Mouse (Mus musculus): ENCODE results near the gene Serpina1f. TPM values are rescaled to one million over a fixed set of nuclear protein-coding genes. Genes with fewer than 3 reads are reported as not detected.
"Not testable (repeated sequence)": the region's sequence is repeated elsewhere in the genome, so short reads cannot be mapped to it uniquely, and the experiment has no call there.

Serpina1f gene
- polyA plus RNA-seq (2014; fragmentation: Nextera tagmentation; extraction: Ambion mirVana): not detected in 2 replicates

DNA sequence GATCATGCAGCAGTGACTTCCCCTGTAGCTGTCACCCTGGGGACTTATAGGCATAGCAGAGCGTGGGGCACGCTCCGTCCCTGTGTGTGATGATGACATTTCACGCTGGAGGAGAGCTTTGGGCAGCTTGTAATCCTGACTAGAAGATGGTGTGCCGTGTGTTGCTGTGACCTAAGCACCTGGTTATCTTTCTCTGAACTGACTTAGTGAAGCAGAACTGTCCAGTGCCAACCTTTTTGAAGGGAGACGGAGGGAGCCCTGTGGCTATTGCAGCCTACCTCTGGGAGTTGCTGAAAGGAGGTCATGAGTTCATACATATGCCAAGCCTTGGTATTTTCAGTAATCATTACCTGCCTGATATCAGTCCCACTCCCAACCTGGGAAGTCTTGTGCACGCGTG, at the start of gene Serpina1f:
TSS of gene Serpina1f (minus strand) at position 101 of the 400 bp plus-strand sequence.
- no peaks in the 10 kb centered on the region for H3K36me3 ChIP-seq (ENCODE audit: control insufficient read depth, insufficient read depth, low read length)
- H3K4me1 ChIP-seq (ENCODE audit: control insufficient read depth, insufficient read depth, low read length): no peaks in the 10 kb centered on the region
- H3K4me2 ChIP-seq (ENCODE audit: low read depth, low read length): no peak within 1 kb of the TSS
- DNase-seq (ENCODE audit: low spot score) (no peak), ATAC-seq (ENCODE audit: low read depth) (no peak)
- no peak within 1 kb of the TSS for H3K9ac ChIP-seq (ENCODE audit: low read depth, low read length)
- no peaks in the 10 kb centered on the region for H3K27me3 ChIP-seq (replicated peaks; ENCODE audit: control insufficient read depth, insufficient read depth, low read length)
- WGBS: 85% methylated on average over 8 of the region's 8 CpGs
- H3K9me3 ChIP-seq (ENCODE audit: control insufficient read depth, low read length): no peaks in the 10 kb centered on the region
- H3K4me3 ChIP-seq (ENCODE audit: low read depth, low read length): no peak within 1 kb of the TSS
- no peak within 1 kb of the TSS for H3K27ac ChIP-seq (replicated peaks; ENCODE audit: low read depth, low read length)

DNA sequence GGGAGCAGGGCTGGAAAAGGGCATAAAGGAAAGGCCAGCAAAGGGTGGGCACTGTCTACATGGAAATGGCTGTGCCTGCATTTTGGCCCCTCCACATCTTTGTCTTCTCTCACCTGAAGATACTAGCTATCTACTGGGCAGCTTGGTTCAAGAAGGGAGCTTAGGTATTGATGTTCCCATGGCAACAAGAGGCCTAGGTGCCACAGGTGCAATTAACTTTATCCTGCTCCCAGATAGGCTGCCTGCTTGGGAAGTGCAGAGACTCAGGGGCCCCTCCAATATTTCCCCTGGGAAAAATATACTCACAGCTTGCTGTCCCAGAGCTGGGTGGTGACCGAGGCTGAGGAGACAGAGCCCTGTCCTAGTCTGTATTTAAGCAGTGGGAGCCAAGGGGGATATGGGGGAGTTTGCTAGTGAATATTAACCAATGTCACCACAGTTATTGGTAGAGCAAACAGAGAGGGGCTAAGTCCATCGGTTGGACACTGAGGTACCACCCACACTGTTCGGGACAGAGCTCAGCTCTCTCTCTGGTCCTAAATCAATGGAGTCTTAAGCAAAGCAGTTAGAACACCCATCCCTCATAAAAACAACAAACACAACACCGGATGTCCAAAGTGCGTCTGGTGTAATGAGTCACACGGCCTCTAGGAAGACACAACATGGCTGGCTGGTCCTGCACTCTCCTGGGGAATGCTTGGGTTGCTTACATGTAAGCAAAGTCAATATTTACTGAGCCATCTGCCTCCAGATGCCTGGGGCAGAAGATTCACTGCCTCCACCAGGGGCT, 42.7 kb upstream of the Serpina1f start:
- H3K4me2 ChIP-seq (ENCODE audit: low read depth, low read length); H3K9ac ChIP-seq (ENCODE audit: low read depth, low read length); H3K27me3 ChIP-seq (replicated peaks; ENCODE audit: control insufficient read depth, insufficient read depth, low read length); ATAC-seq (ENCODE audit: low read depth); H3K27ac ChIP-seq (replicated peaks; ENCODE audit: low read depth, low read length); H3K4me1 ChIP-seq (ENCODE audit: control insufficient read depth, insufficient read depth, low read length); H3K9me3 ChIP-seq (ENCODE audit: control insufficient read depth, low read length); H3K4me3 ChIP-seq (ENCODE audit: low read depth, low read length); DNase-seq (ENCODE audit: low spot score); H3K36me3 ChIP-seq (ENCODE audit: control insufficient read depth, insufficient read depth, low read length): not testable (repeated sequence)
- WGBS: 90% methylated on average over 5 of the region's 6 CpGs

DNA sequence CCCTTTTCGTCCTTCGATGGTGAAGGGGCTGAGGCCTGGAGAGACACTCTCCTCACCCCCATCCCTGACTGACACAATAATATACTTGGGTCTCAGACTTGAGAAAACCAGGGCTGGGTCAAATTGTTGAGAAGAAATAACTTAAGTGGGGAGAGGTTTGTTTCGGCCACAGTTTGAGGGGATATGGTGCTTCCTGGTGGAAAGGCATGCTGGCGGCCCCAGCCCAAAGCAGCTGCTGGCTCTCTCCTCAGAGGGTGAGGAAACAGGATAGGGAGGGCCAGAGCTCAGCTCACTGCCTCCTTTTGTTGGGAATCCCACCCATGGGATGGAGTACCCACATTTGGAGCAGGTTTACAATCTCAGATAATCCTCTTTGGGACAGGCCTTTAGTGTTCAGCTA, 40.2 kb upstream of the Serpina1f start:
- DNase-seq (ENCODE audit: low spot score); ATAC-seq (ENCODE audit: low read depth); H3K9me3 ChIP-seq (ENCODE audit: control insufficient read depth, low read length); H3K4me2 ChIP-seq (ENCODE audit: low read depth, low read length); H3K27me3 ChIP-seq (replicated peaks; ENCODE audit: control insufficient read depth, insufficient read depth, low read length); H3K9ac ChIP-seq (ENCODE audit: low read depth, low read length); H3K4me3 ChIP-seq (ENCODE audit: low read depth, low read length); H3K27ac ChIP-seq (replicated peaks; ENCODE audit: low read depth, low read length); H3K36me3 ChIP-seq (ENCODE audit: control insufficient read depth, insufficient read depth, low read length); H3K4me1 ChIP-seq (ENCODE audit: control insufficient read depth, insufficient read depth, low read length): not testable (repeated sequence)
- 80% methylated on average over 4 of the region's 4 CpGs for WGBS

DNA sequence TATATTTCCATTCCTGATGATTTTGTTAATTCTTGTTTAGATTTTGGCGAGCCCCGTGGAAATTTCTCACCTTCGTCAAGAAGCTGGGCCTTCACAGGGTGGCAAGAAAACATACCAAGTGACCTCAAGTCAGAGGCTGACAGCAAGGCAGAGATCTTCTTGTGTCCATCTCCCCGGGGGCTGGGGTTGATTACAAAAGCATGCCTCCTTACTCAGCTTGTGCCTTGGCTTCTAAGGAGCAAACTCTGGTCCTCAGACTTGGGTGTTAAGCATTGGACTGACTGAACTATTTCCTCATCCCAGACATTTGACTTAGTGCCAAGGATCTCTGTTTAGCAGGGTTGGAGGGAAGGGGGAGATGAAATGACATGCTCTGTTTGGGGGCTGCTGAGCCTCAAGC, 39.8 kb upstream of the Serpina1f start:
- H3K9ac ChIP-seq (ENCODE audit: low read depth, low read length); H3K4me1 ChIP-seq (ENCODE audit: control insufficient read depth, insufficient read depth, low read length); H3K27me3 ChIP-seq (replicated peaks; ENCODE audit: control insufficient read depth, insufficient read depth, low read length); H3K36me3 ChIP-seq (ENCODE audit: control insufficient read depth, insufficient read depth, low read length); ATAC-seq (ENCODE audit: low read depth); H3K9me3 ChIP-seq (ENCODE audit: control insufficient read depth, low read length); H3K27ac ChIP-seq (replicated peaks; ENCODE audit: low read depth, low read length); DNase-seq (ENCODE audit: low spot score); H3K4me2 ChIP-seq (ENCODE audit: low read depth, low read length); H3K4me3 ChIP-seq (ENCODE audit: low read depth, low read length): not testable (repeated sequence)
- 87% methylated on average over 4 of the region's 4 CpGs for WGBS

DNA sequence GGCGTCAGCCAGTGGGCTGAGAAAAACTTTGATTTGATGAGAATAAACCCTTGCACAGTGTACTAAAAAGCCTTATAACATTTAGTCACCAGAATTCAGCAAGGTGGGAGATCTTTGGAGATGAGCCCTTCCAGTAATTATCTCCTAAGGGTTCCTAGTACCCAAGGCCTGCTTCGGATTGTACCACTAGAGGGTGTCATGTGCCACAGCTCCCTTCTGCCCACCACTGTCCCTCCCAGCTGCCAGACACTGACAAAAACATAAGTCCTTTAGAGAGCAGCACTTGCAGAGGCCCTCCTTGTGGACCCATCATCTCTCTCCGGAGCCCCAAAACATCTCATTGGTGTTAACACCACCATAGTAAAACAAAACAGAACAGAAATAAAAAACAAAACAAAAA, 16.2 kb upstream of the Serpina1f start:
- Histone ChIP-seq H3K27ac (replicated peaks; ENCODE audit: low read depth, low read length) (no peak overlapping the region), H3K9me3 (ENCODE audit: control insufficient read depth, low read length) (no peaks in the 10 kb centered on the region), H3K4me3 (ENCODE audit: low read depth, low read length) (no peak overlapping the region), H3K36me3 (ENCODE audit: control insufficient read depth, insufficient read depth, low read length) (no peaks in the 10 kb centered on the region), H3K4me2 (ENCODE audit: low read depth, low read length) (no peak overlapping the region), H3K27me3 (replicated peaks; ENCODE audit: control insufficient read depth, insufficient read depth, low read length) (no peaks in the 10 kb centered on the region), H3K9ac (ENCODE audit: low read depth, low read length) (no peak overlapping the region), H3K4me1 (ENCODE audit: control insufficient read depth, insufficient read depth, low read length) (no peaks in the 10 kb centered on the region)
- no peak for DNase-seq (ENCODE audit: low spot score)
- no peak for ATAC-seq (ENCODE audit: low read depth)
- WGBS: 75% methylated on average over 3 of the region's 3 CpGs

DNA sequence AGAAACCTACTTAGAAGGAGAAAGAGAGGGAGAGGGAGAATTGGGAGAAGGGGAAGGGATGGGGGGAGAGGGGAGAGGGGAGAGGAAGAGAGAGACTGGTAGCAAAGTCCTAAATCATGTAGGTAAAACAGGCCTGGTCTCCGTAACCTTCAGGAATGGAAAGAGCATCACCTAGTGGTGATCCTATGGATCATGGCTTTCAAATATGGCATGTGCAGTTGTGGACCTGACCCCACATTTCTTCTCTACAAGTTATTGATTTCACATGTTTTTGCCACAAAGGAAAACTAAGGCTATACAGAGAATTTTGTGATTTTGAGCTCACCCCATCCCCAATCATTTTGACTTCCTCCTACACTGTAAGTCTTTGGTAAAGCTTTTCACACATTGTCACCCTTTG, 15.1 kb upstream of the Serpina1f start:
- 72% methylated on average over 1 of the region's 1 CpGs for WGBS
- Histone ChIP-seq H3K27ac (replicated peaks; ENCODE audit: low read depth, low read length) (no peak overlapping the region), H3K4me3 (ENCODE audit: low read depth, low read length) (no peak overlapping the region), H3K27me3 (replicated peaks; ENCODE audit: control insufficient read depth, insufficient read depth, low read length) (no peaks in the 10 kb centered on the region), H3K9me3 (ENCODE audit: control insufficient read depth, low read length) (no peaks in the 10 kb centered on the region), H3K4me1 (ENCODE audit: control insufficient read depth, insufficient read depth, low read length) (no peaks in the 10 kb centered on the region), H3K9ac (ENCODE audit: low read depth, low read length) (no peak overlapping the region), H3K36me3 (ENCODE audit: control insufficient read depth, insufficient read depth, low read length) (no peaks in the 10 kb centered on the region), H3K4me2 (ENCODE audit: low read depth, low read length) (no peak overlapping the region)
- peak; percentile 7 for DNase-seq (ENCODE audit: low spot score)
- no peak for ATAC-seq (ENCODE audit: low read depth)

DNA sequence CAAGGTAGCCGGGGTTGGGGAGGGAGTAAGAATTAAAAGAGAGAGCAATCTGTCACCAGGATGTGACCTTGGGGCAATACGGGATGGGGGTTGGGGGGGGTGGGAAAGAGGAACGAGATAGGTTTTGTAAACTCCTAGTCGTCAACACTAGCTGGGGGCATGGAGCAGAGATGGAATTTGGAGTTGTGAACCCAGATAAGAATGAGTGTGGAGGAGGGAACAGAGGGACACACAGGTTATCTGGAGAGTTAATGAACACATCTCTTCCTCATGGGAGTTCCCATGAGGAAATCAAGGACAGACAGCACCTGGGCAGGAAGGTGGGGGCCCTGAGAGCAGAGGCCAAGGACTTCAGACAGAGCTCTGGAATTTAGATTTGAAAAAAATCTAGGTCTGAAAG, 10.8 kb upstream of the Serpina1f start:
- Histone ChIP-seq H3K27ac (replicated peaks; ENCODE audit: low read depth, low read length) (no peak overlapping the region), H3K4me2 (ENCODE audit: low read depth, low read length) (no peak overlapping the region), H3K9me3 (ENCODE audit: control insufficient read depth, low read length) (no peaks in the 10 kb centered on the region), H3K4me1 (ENCODE audit: control insufficient read depth, insufficient read depth, low read length) (no peaks in the 10 kb centered on the region), H3K27me3 (replicated peaks; ENCODE audit: control insufficient read depth, insufficient read depth, low read length) (no peaks in the 10 kb centered on the region), H3K9ac (ENCODE audit: low read depth, low read length) (no peak overlapping the region), H3K4me3 (ENCODE audit: low read depth, low read length) (no peak overlapping the region), H3K36me3 (ENCODE audit: control insufficient read depth, insufficient read depth, low read length) (no peaks in the 10 kb centered on the region)
- ATAC-seq (ENCODE audit: low read depth): no peak
- DNase-seq (ENCODE audit: low spot score): no peak
- 71% methylated on average over 4 of the region's 4 CpGs for WGBS

DNA sequence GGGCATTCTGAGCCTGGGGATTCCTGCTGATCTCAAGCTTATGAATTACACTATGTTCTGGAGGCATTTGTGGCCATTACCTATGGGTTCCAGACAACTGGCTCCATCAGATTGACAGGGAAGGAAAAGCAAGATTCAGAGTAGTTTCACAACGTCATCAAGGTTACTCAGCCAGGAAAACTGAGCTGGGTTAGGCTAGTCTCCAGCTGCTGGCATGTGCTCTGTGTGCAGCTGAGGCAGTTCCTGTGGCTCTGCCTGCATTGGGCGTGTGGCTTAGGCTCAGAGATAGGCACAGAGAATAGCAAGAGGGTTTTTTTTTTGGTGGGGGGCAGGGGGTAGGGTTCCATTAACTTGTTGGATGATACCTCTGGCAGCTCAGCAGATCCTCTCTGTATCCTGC, 10.2 kb upstream of the Serpina1f start:
- 61% methylated on average over 2 of the region's 2 CpGs for WGBS
- no peaks in the 10 kb centered on the region for H3K9me3 ChIP-seq (ENCODE audit: control insufficient read depth, low read length)
- H3K4me2 ChIP-seq (ENCODE audit: low read depth, low read length): no peak overlapping the region

DNA sequence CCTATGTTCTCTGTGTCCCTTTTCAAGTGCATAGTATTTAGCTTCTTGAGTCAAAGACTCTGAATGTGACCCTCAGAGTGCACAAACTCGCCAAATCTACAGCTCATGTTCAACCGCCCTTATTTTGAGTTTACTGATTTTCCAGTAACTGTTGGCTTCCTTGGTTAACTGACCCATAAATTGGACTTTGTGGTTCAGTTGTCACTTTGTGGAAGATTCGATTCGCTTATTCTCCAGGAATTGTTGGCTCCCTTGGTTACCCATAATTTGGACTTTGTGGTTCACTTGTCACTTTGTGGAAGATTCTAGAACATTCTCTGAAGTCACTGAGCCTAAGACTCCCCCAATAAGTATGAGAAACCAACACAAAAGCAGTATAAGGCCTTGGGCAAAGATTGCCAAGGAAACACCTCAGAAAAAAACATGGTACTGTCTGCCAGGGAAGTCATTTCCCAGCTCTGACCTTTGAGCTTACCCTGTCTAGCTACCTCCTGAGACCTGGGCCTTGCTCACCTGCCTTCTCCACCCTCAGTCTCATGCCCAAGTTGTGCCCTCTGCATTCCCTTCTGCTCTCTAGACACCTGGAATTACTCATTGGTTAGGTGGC, 4.9 kb upstream of the Serpina1f start:
- WGBS: 85% methylated on average over 4 of the region's 4 CpGs
- Histone ChIP-seq H3K9me3 (ENCODE audit: control insufficient read depth, low read length) (no peaks in the 10 kb centered on the region), H3K4me3 (ENCODE audit: low read depth, low read length) (no peak overlapping the region), H3K36me3 (ENCODE audit: control insufficient read depth, insufficient read depth, low read length) (no peaks in the 10 kb centered on the region), H3K27ac (replicated peaks; ENCODE audit: low read depth, low read length) (no peak overlapping the region), H3K9ac (ENCODE audit: low read depth, low read length) (no peak overlapping the region), H3K27me3 (replicated peaks; ENCODE audit: control insufficient read depth, insufficient read depth, low read length) (no peaks in the 10 kb centered on the region), H3K4me2 (ENCODE audit: low read depth, low read length) (no peak overlapping the region), H3K4me1 (ENCODE audit: control insufficient read depth, insufficient read depth, low read length) (no peaks in the 10 kb centered on the region)
- no peak for ATAC-seq (ENCODE audit: low read depth)
- no peak for DNase-seq (ENCODE audit: low spot score)

More for the DNA sequence above, 10.2 kb upstream of the Serpina1f start:
- Histone ChIP-seq H3K4me1 (ENCODE audit: control insufficient read depth, insufficient read depth, low read length) (no peaks in the 10 kb centered on the region), H3K36me3 (ENCODE audit: control insufficient read depth, insufficient read depth, low read length) (no peaks in the 10 kb centered on the region), H3K27ac (replicated peaks; ENCODE audit: low read depth, low read length) (no peak overlapping the region), H3K9ac (ENCODE audit: low read depth, low read length) (no peak overlapping the region), H3K27me3 (replicated peaks; ENCODE audit: control insufficient read depth, insufficient read depth, low read length) (no peaks in the 10 kb centered on the region), H3K4me3 (ENCODE audit: low read depth, low read length) (no peak overlapping the region)
- no peak for ATAC-seq (ENCODE audit: low read depth)
- DNase-seq (ENCODE audit: low spot score): no peak
